Mouse (Mus musculus): ENCODE measurements around the gene Ggt5.
"Not testable (repeated sequence)": the region's sequence is repeated elsewhere in the genome, so short reads cannot be mapped to it uniquely, and the experiment has no call there.

Ggt5 gene

GRCm38 (mm10) chr10:75589129-75589528 lies at the start of gene Ggt5:
Gene Ggt5, plus strand, starts transcription at chr10:75589340.
- DNase-seq (ENCODE audit: low read depth), result peak; percentile 64

GRCm38 (mm10) chr10:75547901-75548300 lies 41.2 kb upstream of the Ggt5 start:
- no peak for DNase-seq (ENCODE audit: low read depth)

- peak; percentile 62 for DNase-seq (ENCODE audit: low read depth)
Observed at GRCm38 (mm10) chr10:75548486-75548885, 40.7 kb upstream of the Ggt5 start.

GRCm38 (mm10) chr10:75549886-75550285 lies 39.3 kb upstream of the Ggt5 start:
- DNase-seq (ENCODE audit: low read depth), result no peak

- DNase-seq (ENCODE audit: low read depth), result no peak
Observed at GRCm38 (mm10) chr10:75551175-75551574, 38.0 kb upstream of the Ggt5 start.

GRCm38 (mm10) chr10:75552106-75552505 lies 37.0 kb upstream of the Ggt5 start:
- DNase-seq (ENCODE audit: low read depth), result no peak

GRCm38 (mm10) chr10:75552701-75553450 lies 36.3 kb upstream of the Ggt5 start:
- DNase-seq (ENCODE audit: low read depth), result peak; percentile 24

GRCm38 (mm10) chr10:75554090-75554489 lies 35.0 kb upstream of the Ggt5 start:
- peak; percentile 52 for DNase-seq (ENCODE audit: low read depth)

- DNase-seq (ENCODE audit: low read depth), result no peak
Observed at GRCm38 (mm10) chr10:75555557-75555956, 33.6 kb upstream of the Ggt5 start.

- peak; percentile 52 for DNase-seq (ENCODE audit: low read depth)
Observed at GRCm38 (mm10) chr10:75556026-75556425, 33.1 kb upstream of the Ggt5 start.

GRCm38 (mm10) chr10:75558515-75558914 lies 30.6 kb upstream of the Ggt5 start:
- DNase-seq (ENCODE audit: low read depth), result peak; percentile 59

GRCm38 (mm10) chr10:75559041-75559675 lies 30.0 kb upstream of the Ggt5 start:
- DNase-seq (ENCODE audit: low read depth), result no peak

GRCm38 (mm10) chr10:75559676-75560548 lies 29.2 kb upstream of the Ggt5 start, which contains the start of gene Lrrc75b:
Gene Lrrc75b, minus strand, starts transcription at chr10:75560330.
- no peak for DNase-seq (ENCODE audit: low read depth)

GRCm38 (mm10) chr10:75560549-75560899 lies 28.6 kb upstream of the Ggt5 start:
- DNase-seq (ENCODE audit: low read depth), result no peak

- DNase-seq (ENCODE audit: low read depth), result no peak
Observed at GRCm38 (mm10) chr10:75561071-75561654, 28.0 kb upstream of the Ggt5 start, which contains the start of gene Ggt1. Gene Ggt1, plus strand, starts transcription at chr10:75561604.

GRCm38 (mm10) chr10:75562596-75562995 lies 26.5 kb upstream of the Ggt5 start:
- DNase-seq (ENCODE audit: low read depth), result no peak

- no peak for DNase-seq (ENCODE audit: low read depth)
Observed at GRCm38 (mm10) chr10:75564687-75565265, 24.4 kb upstream of the Ggt5 start.

GRCm38 (mm10) chr10:75565436-75565835 lies 23.7 kb upstream of the Ggt5 start:
- no peak for DNase-seq (ENCODE audit: low read depth)

GRCm38 (mm10) chr10:75565906-75566305 lies 23.2 kb upstream of the Ggt5 start:
- no peak for DNase-seq (ENCODE audit: low read depth)

GRCm38 (mm10) chr10:75566321-75566720 lies 22.8 kb upstream of the Ggt5 start:
- no peak for DNase-seq (ENCODE audit: low read depth)

- DNase-seq (ENCODE audit: low read depth), result not testable (repeated sequence)
Observed at GRCm38 (mm10) chr10:75566765-75567164, 22.4 kb upstream of the Ggt5 start.

- no peak for DNase-seq (ENCODE audit: low read depth)
Observed at GRCm38 (mm10) chr10:75568029-75568428, 21.1 kb upstream of the Ggt5 start.

Data from NIH3T3 (cell line).